Mouse (Mus musculus) limb, embryonic 14.5 days (tissue): ENCODE results near the gene C77080. TPM values are rescaled to one million over a fixed set of nuclear protein-coding genes. Genes with fewer than 3 reads are reported as not detected.

Experiments used
- ATAC-seq: fragments of 200-750 bp; cut with Nextera tagmentation; 2 replicates; pipeline ENCODE4 v1.8.0; 2017; ENCODE audit warnings: low read depth, moderate number of reproducible peaks, moderate TSS enrichment; ENCODE audit not compliant: low FRiP score
- DNase-seq: peaks from one replicate; pipeline ENCODE4 v3.0.0-alpha.2; 2015; ENCODE audit warnings: low spot score
- H3K27ac ChIP-seq: fragments of 300-500 bp; sonication (generic); replicated peaks from 2 replicates; pipeline ENCODE4 v1.5.1; 2014; ENCODE audit warnings: low read depth, mild to moderate bottlenecking, low read length, moderate library complexity, mixed read lengths
- H3K27me3 ChIP-seq: fragments of 300-500 bp; sonication (generic); 2 replicates; pipeline ENCODE4 v1.6.1; 2014; ENCODE audit warnings: low read length, mixed read lengths; ENCODE audit not compliant: control insufficient read depth, insufficient read depth
- H3K36me3 ChIP-seq: fragments of 300-500 bp; sonication (generic); 2 replicates; pipeline ENCODE4 v1.6.1; 2014; ENCODE audit warnings: mild to moderate bottlenecking, low read length, moderate library complexity, mixed read lengths; ENCODE audit not compliant: control insufficient read depth, insufficient read depth
- H3K4me1 ChIP-seq: fragments of 300-500 bp; sonication (generic); 2 replicates; pipeline ENCODE4 v1.6.1; 2014; ENCODE audit warnings: antibody characterized with exemption, low read length, mixed read lengths; ENCODE audit not compliant: control insufficient read depth, insufficient read depth
- H3K4me2 ChIP-seq: fragments of 300-500 bp; sonication (generic); replicated peaks from 2 replicates; pipeline ENCODE4 v1.6.1; 2014; ENCODE audit warnings: low read depth, mild to moderate bottlenecking, low read length, moderate library complexity; ENCODE audit not compliant: severe bottlenecking
- H3K4me3 ChIP-seq: fragments of 300-500 bp; sonication (generic); replicated peaks from 2 replicates; pipeline ENCODE4 v1.5.1; 2014; ENCODE audit warnings: low read length
- H3K9ac ChIP-seq: fragments of 300-500 bp; sonication (generic); 2 replicates; pipeline ENCODE4 v1.6.1; 2014; ENCODE audit warnings: mild to moderate bottlenecking, low read depth, low read length, moderate library complexity; ENCODE audit not compliant: severe bottlenecking
- H3K9me3 ChIP-seq: fragments of 300-500 bp; sonication (generic); 2 replicates; pipeline ENCODE4 v1.6.1; 2016; ENCODE audit warnings: low read length; ENCODE audit not compliant: control insufficient read depth
- POLR2A ChIP-seq: fragments of 200-500 bp; IDR thresholded peaks from 2 replicates; pipeline ENCODE4 v1.8.0; 2012; ENCODE audit warnings: inconsistent platforms, mild to moderate bottlenecking, moderate library complexity, borderline replicate concordance; ENCODE audit not compliant: insufficient read depth, insufficient read length; ENCODE audit errors: extremely low read depth
- WGBS: fragments of 180-500 bp; shearing (Covaris S2); extraction: QIAGEN DNeasy Blood & Tissue Kit; methylation state at CpG from one replicate; pipeline ENCODE4 v1.1.7; 2014; 5-methylcytosine and 5-hydroxymethylcytosine counted together
- polyA plus RNA-seq, 2 experiments: library from polyadenylated mRNA; depleted of rRNA in 1 of 2; stranded (reverse) in 1 of 2; unstranded in 1 of 2; fragments of >200 nt; fragmentation: Nextera tagmentation in 1 of 2; extraction: Ambion mirVana in 1 of 2; gene quantifications; 2 replicates each; pipeline versions ENCODE4 v1.2.1 to v1.2.3; 2012 to 2014

The C77080 gene
- polyA plus RNA-seq, 2 experiments: 7.6 to 17.1 TPM

DNA sequence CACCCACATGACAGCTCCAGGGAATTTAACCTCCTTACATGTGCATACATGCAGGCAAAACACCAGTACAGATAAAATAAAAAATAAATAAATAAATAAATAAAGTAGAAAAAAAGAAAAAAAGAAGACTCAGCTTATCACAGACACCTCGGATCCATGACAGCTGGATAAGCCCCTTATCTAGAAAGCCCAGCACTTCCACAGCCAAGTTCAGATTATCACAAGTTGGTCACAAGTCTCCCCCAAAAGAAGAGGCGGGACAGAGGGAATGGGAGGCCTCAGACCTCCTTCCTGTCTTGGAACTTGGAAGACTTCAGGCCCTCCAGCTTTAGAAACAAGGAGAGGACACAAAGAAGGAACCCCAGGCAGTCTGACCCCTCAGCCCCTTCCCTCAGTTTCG, 26.1 kb downstream of the C77080 start:
- DNase-seq: no peak
- no peak overlapping the region for H3K4me3 ChIP-seq
- no peak overlapping the region for H3K27ac ChIP-seq

GRCm38 (mm10) chr4:129234488-129234887, 26.7 kb downstream of the C77080 start:
- DNase-seq (no peak), ATAC-seq (no peak)
- Histone ChIP-seq H3K4me3 (no peak overlapping the region), H3K4me2 (no peak overlapping the region), H3K27me3 (no peaks in the 10 kb centered on the region), H3K27ac (no peak overlapping the region), H3K36me3 (no peaks in the 10 kb centered on the region), H3K4me1 (peaks cover 19% of the 10 kb centered on the region), H3K9ac (no peak overlapping the region), H3K9me3 (no peaks in the 10 kb centered on the region)
- TF ChIP-seq POLR2A: no peak
- WGBS: 49% methylated on average over 7 of the region's 7 CpGs

More for the DNA sequence above, 26.1 kb downstream of the C77080 start:
- H3K4me1 ChIP-seq: peaks cover 19% of the 10 kb centered on the region
- TF ChIP-seq POLR2A: no peak
- WGBS: 88% methylated on average over 3 of the region's 3 CpGs
- no peaks in the 10 kb centered on the region for H3K27me3 ChIP-seq
- H3K9ac ChIP-seq: no peak overlapping the region
- no peak overlapping the region for H3K4me2 ChIP-seq
- no peak for ATAC-seq
- no peaks in the 10 kb centered on the region for H3K9me3 ChIP-seq
- no peaks in the 10 kb centered on the region for H3K36me3 ChIP-seq

GRCm38 (mm10) chr4:129232561-129233360, 28.4 kb downstream of the C77080 start:
- 74% methylated on average over 9 of the region's 9 CpGs for WGBS
- DNase-seq (no peak), ATAC-seq (no peak)
- Histone ChIP-seq H3K9me3 (no peaks in the 10 kb centered on the region), H3K4me2 (no peak overlapping the region), H3K4me3 (no peak overlapping the region), H3K27ac (no peak overlapping the region), H3K27me3 (no peaks in the 10 kb centered on the region), H3K36me3 (no peaks in the 10 kb centered on the region), H3K9ac (no peak overlapping the region), H3K4me1 (peaks cover 15% of the 10 kb centered on the region)
- no peak for TF ChIP-seq POLR2A

DNA sequence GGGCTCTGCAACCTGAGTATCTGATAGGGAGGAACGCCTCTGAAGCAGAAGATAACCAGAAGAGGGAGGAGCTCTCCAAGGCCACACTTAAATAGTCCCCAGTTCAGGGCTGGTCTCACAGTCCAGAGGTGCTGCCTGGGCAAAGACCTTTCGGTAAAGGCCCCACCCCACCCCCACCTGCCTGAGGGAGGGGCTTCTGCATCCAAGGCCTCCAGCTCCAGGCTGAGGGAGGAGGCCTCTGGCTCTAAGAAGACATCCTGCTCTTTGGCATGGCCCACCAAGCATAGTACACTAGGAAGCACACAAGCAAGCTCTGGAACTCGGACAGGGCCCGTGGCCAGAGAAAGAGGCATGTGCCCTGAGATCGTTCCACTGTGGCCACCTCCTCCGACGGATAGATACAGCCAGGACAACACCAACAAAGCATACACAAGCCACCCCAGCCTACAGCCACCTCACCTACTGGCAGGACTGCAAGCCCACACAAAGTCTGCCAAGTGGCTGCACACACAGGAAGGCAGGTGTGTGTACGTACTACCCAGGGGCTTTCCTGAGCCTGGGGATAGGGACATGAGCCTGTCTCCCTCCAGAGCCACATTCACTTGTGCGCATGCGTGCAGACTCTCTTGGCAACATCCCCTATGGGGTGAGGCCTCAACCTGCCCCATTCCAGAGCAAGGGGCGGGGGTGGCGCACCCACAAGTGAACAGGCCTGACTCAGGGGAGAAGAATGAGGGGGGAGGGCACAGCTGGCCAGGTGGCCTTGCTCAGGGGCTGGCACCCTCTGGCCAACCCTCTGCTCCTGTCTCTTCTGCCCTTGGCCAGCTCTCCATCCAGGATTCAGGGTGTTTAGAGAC, 29.4 kb downstream of the C77080 start:
- peak; percentile 47 for DNase-seq

DNA sequence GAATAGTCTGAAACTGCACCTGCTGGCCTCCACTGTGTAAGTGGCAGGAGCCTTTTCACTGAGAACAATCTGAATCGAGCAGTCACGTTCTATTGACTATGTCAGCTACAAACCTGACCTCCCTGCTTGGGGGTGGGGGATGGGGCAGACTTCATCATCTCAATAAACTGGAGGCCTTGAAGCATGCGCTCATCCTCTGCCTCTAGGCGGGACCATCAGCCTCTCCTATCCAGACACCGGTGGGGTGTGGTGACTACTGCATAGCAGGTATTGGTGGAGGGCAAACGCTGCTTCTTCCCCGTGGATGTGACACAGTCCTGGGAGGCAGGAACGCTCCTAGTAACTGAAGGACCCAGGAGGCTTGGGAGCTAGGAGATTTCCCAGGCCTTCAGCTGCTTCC, 30.3 kb downstream of the C77080 start:
- Histone ChIP-seq H3K9ac (no peak overlapping the region), H3K27ac (no peak overlapping the region), H3K4me3 (no peak overlapping the region), H3K9me3 (no peaks in the 10 kb centered on the region), H3K4me1 (peaks cover 24% of the 10 kb centered on the region), H3K4me2 (no peak overlapping the region), H3K36me3 (no peaks in the 10 kb centered on the region), H3K27me3 (no peaks in the 10 kb centered on the region)
- no peak for ATAC-seq
- no peak for DNase-seq
- TF ChIP-seq POLR2A: no peak
- 67% methylated on average over 8 of the region's 8 CpGs for WGBS

More for the DNA sequence above, 29.4 kb downstream of the C77080 start:
- H3K36me3 ChIP-seq: no peaks in the 10 kb centered on the region
- TF ChIP-seq POLR2A: no peak
- peaks cover 15% of the 10 kb centered on the region for H3K4me1 ChIP-seq
- H3K4me2 ChIP-seq: no peak overlapping the region
- no peaks in the 10 kb centered on the region for H3K9me3 ChIP-seq
- H3K9ac ChIP-seq: no peak overlapping the region
- H3K4me3 ChIP-seq: no peak overlapping the region
- 68% methylated on average over 12 of the region's 12 CpGs for WGBS
- no peaks in the 10 kb centered on the region for H3K27me3 ChIP-seq
- no peak overlapping the region for H3K27ac ChIP-seq
- ATAC-seq: no peak
